Mouse (Mus musculus): Measurements from ENCODE around the gene Prrc2c. TPM values are rescaled to one million over a fixed set of nuclear protein-coding genes. Genes with fewer than 3 reads are reported as not detected.
"Not testable (repeated sequence)": the region's sequence is repeated elsewhere in the genome, so short reads cannot be mapped to it uniquely, and the experiment has no call there.

Gene Prrc2c
- total and polyA plus RNA-seq, 2 experiments from 2014 or later: 58.9 to 133 TPM

GRCm38 (mm10) chr1:162638535-162638934 is 101.8 kb downstream of the Prrc2c start:
- Histone ChIP-seq H3K36me3 (ENCODE audit: insufficient read depth, low read length) (no peaks in the 10 kb centered on the region), H3K4me3 (ENCODE audit: low read length) (no peak overlapping the region), H3K27ac (no peak overlapping the region), H3K9me3 (ENCODE audit: low read length) (0 out of 2 replicates have a peak, but pooled peaks cover 2% of the 10 kb centered on the region), H3K27me3 (ENCODE audit: insufficient read depth, low read length) (no peaks in the 10 kb centered on the region), H3K4me2 (ENCODE audit: low read depth, low read length) (no peak overlapping the region), H3K4me1 (ENCODE audit: insufficient read depth, low read length) (no peaks in the 10 kb centered on the region), H3K9ac (replicated peaks; ENCODE audit: low read length) (no peak overlapping the region)
- no peak for ATAC-seq
- 86% methylated on average over 4 of the region's 4 CpGs for WGBS
- TF ChIP-seq CTCF (IDR thresholded peaks at IDR 0.05; ENCODE audit: low read depth): no peak
- DNase-seq (ENCODE audit: low spot score): no peak

- DNase-seq (ENCODE audit: low spot score): no peak
- Histone ChIP-seq H3K27ac (no peak overlapping the region), H3K9ac (replicated peaks; ENCODE audit: low read length) (no peak overlapping the region), H3K4me2 (ENCODE audit: low read depth, low read length) (no peak overlapping the region), H3K36me3 (ENCODE audit: insufficient read depth, low read length) (no peaks in the 10 kb centered on the region), H3K27me3 (ENCODE audit: insufficient read depth, low read length) (no peaks in the 10 kb centered on the region), H3K4me1 (ENCODE audit: insufficient read depth, low read length) (no peaks in the 10 kb centered on the region), H3K4me3 (ENCODE audit: low read length) (no peak overlapping the region), H3K9me3 (ENCODE audit: low read length) (0 out of 2 replicates have a peak, but pooled peaks cover 2% of the 10 kb centered on the region)
- ATAC-seq: no peak
- TF ChIP-seq CTCF (IDR thresholded peaks at IDR 0.05; ENCODE audit: low read depth): no peak
- 65% methylated on average over 3 of the region's 3 CpGs for WGBS
Observed at GRCm38 (mm10) chr1:162636516-162636915, 103.8 kb downstream of the Prrc2c start.

- 75% methylated on average over 1 of the region's 1 CpGs for whole genome bisulfite sequencing
- H3K4me1 ChIP-seq (ENCODE audit: insufficient read depth, low read length); H3K4me2 ChIP-seq (ENCODE audit: low read depth, low read length); H3K27ac ChIP-seq; H3K9me3 ChIP-seq (ENCODE audit: low read length); ATAC-seq; DNase-seq (ENCODE audit: low spot score); H3K9ac ChIP-seq (replicated peaks; ENCODE audit: low read length); H3K36me3 ChIP-seq (ENCODE audit: insufficient read depth, low read length); H3K27me3 ChIP-seq (ENCODE audit: insufficient read depth, low read length); H3K4me3 ChIP-seq (ENCODE audit: low read length): not testable (repeated sequence)
Observed at GRCm38 (mm10) chr1:162635291-162635931, 104.9 kb downstream of the Prrc2c start.

DNA sequence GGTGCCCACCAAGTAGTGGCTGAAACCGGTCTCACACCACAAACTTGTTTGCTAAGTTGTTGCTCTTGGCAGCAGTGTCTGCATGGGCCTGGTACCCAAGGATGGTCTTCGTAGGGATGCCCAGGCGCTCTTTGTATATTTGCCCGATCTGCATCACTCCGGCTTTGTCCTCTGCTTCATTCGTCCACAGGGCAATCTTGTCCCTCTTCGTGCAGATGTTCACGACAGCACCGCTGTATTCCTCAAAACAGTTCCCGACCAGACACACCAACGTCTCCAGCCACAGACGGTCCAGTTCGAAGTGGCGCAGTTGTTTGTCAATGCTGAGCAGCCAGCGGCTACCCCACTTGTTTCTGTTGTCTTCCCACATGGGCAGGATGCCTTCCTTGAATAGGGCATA is 112.0 kb downstream of the Prrc2c start:
- 93% methylated on average over 15 of the region's 15 CpGs for WGBS
- not testable (repeated sequence) for H3K4me2 ChIP-seq (ENCODE audit: low read depth, low read length); H3K9ac ChIP-seq (replicated peaks; ENCODE audit: low read length); H3K9me3 ChIP-seq (ENCODE audit: low read length); H3K4me3 ChIP-seq (ENCODE audit: low read length); H3K27me3 ChIP-seq (ENCODE audit: insufficient read depth, low read length); H3K36me3 ChIP-seq (ENCODE audit: insufficient read depth, low read length); H3K27ac ChIP-seq; H3K4me1 ChIP-seq (ENCODE audit: insufficient read depth, low read length); ATAC-seq; DNase-seq (ENCODE audit: low spot score)

DNA sequence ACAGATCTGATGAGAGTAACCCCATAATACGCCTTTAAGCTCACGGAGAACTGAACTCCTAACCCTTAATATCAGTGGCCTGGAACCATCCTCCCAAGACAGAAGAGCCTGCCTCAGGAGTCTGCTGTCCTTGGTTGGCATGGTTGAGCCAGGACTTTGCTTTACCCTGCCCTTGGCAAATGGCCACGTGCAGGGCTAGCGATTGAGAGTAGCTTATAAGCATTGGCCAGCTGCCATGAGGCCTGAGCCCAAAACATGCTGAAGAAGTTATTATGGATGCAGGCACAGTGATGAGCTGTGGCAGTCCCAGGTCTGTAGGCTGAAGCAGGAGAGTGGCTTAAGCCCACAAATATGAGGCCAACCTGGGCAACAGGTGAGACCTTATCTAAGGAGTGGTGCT is 112.5 kb downstream of the Prrc2c start:
- not testable (repeated sequence) for DNase-seq (ENCODE audit: low spot score); H3K9ac ChIP-seq (replicated peaks; ENCODE audit: low read length); H3K9me3 ChIP-seq (ENCODE audit: low read length); H3K36me3 ChIP-seq (ENCODE audit: insufficient read depth, low read length); H3K27me3 ChIP-seq (ENCODE audit: insufficient read depth, low read length); ATAC-seq; H3K4me2 ChIP-seq (ENCODE audit: low read depth, low read length); H3K4me1 ChIP-seq (ENCODE audit: insufficient read depth, low read length); H3K4me3 ChIP-seq (ENCODE audit: low read length); H3K27ac ChIP-seq
- 70% methylated on average over 4 of the region's 4 CpGs for WGBS

- H3K4me2 ChIP-seq (ENCODE audit: low read depth, low read length): no peak overlapping the region
- H3K4me3 ChIP-seq (ENCODE audit: low read length): no peak overlapping the region
- no peaks in the 10 kb centered on the region for H3K27me3 ChIP-seq (ENCODE audit: insufficient read depth, low read length)
- no peak overlapping the region for H3K27ac ChIP-seq
- TF ChIP-seq CTCF (IDR thresholded peaks at IDR 0.05; ENCODE audit: low read depth): peak; percentile 29; the same call in 1 of the 2 replicates
- ATAC-seq (peak; percentile 57), DNase-seq (ENCODE audit: low spot score) (peak; percentile 70)
- H3K36me3 ChIP-seq (ENCODE audit: insufficient read depth, low read length): no peaks in the 10 kb centered on the region
- no peak overlapping the region for H3K9ac ChIP-seq (replicated peaks; ENCODE audit: low read length)
- H3K9me3 ChIP-seq (ENCODE audit: low read length): no peaks in the 10 kb centered on the region
- 36% methylated on average over 7 of the region's 7 CpGs for WGBS
- no peaks in the 10 kb centered on the region for H3K4me1 ChIP-seq (ENCODE audit: insufficient read depth, low read length)
Observed at GRCm38 (mm10) chr1:162625229-162625628, 115.1 kb downstream of the Prrc2c start.

DNA sequence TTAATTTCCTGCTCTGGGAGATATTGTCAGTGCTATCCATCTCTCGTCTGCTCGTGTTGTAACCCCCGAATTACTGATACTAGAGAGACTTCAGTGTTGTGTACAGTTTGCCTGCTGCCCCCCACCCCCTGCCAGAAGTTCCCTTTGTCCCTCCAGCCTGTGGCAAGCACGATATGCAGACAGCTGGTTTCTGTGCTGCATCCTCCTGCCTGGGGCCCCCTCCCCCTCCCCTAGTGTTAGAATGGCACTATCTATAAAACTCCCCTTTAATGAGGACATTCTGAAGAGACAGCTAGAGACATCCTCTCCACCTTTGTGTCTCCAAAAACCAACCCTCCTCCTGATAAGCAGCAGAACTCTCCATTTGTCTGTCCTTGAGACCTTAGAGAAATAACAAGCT is 116.5 kb downstream of the Prrc2c start:
- ATAC-seq (peak; percentile 37; the same call in 1 of the 2 replicates), DNase-seq (ENCODE audit: low spot score) (no peak)
- Histone ChIP-seq H3K9ac (replicated peaks; ENCODE audit: low read length) (no peak overlapping the region), H3K27ac (no peak overlapping the region), H3K4me1 (ENCODE audit: insufficient read depth, low read length) (no peaks in the 10 kb centered on the region), H3K27me3 (ENCODE audit: insufficient read depth, low read length) (no peaks in the 10 kb centered on the region), H3K9me3 (ENCODE audit: low read length) (no peaks in the 10 kb centered on the region), H3K4me3 (ENCODE audit: low read length) (no peak overlapping the region), H3K4me2 (ENCODE audit: low read depth, low read length) (no peak overlapping the region), H3K36me3 (ENCODE audit: insufficient read depth, low read length) (no peaks in the 10 kb centered on the region)
- 22% methylated on average over 4 of the region's 4 CpGs for WGBS
- no peak for TF ChIP-seq CTCF (IDR thresholded peaks at IDR 0.05; ENCODE audit: low read depth)

Small RNA genes within 50 kb of the gene (microRNA-seq; reads per million reads assigned to microRNA genes)
- gene Gm27616: 0 to 0.35 reads per million in 2 experiments

Other genes starting within 250 kb of the Prrc2c start
- 7.6 and 9.7 TPM in 2 replicates for gene Mettl13, start 192.0 kb downstream of the Prrc2c start, total RNA-seq (2014; rRNA removed)
- 11.1 and 12.4 TPM in 2 replicates for gene Mettl13, start 192.0 kb downstream of the Prrc2c start, polyA plus RNA-seq (2015; fragmentation: Nextera tagmentation; extraction: Ambion mirVana)
- gene Vamp4, start 170.0 kb downstream of the Prrc2c start, total RNA-seq (2014; rRNA removed): 23.6 and 24.7 TPM in 2 replicates
- gene Vamp4, start 170.0 kb downstream of the Prrc2c start, polyA plus RNA-seq (2015; fragmentation: Nextera tagmentation; extraction: Ambion mirVana): 77.7 and 78.2 TPM in 2 replicates
- 0.11 and 0.68 TPM in 2 replicates for gene Myoc, start 101.4 kb downstream of the Prrc2c start, total RNA-seq (2014; rRNA removed)
- 0.53 and 0.71 TPM in 2 replicates for gene Myoc, start 101.4 kb downstream of the Prrc2c start, polyA plus RNA-seq (2015; fragmentation: Nextera tagmentation; extraction: Ambion mirVana)
- gene Myocos, start 82.3 kb downstream of the Prrc2c start, total RNA-seq (2014; rRNA removed): not detected in 2 replicates
- not detected in 2 replicates for gene Myocos, start 82.3 kb downstream of the Prrc2c start, polyA plus RNA-seq (2015; fragmentation: Nextera tagmentation; extraction: Ambion mirVana)
- gene Fmo4, start 73.4 kb upstream of the Prrc2c start, total RNA-seq (2014; rRNA removed): 0.52 and 0.90 TPM in 2 replicates
- 0.96 and 1.1 TPM in 2 replicates for gene Fmo4, start 73.4 kb upstream of the Prrc2c start, polyA plus RNA-seq (2015; fragmentation: Nextera tagmentation; extraction: Ambion mirVana)
- 45.3 and 48.8 TPM in 2 replicates for gene Fmo1, start 126.1 kb upstream of the Prrc2c start, total RNA-seq (2014; rRNA removed)
- gene Fmo1, start 126.1 kb upstream of the Prrc2c start, polyA plus RNA-seq (2015; fragmentation: Nextera tagmentation; extraction: Ambion mirVana): 33.2 and 36.8 TPM in 2 replicates
- 0.14 and 1.1 TPM in 2 replicates for gene Fmo2, start 158.2 kb upstream of the Prrc2c start, total RNA-seq (2014; rRNA removed)
- 0.44 and 0.68 TPM in 2 replicates for gene Fmo2, start 158.2 kb upstream of the Prrc2c start, polyA plus RNA-seq (2015; fragmentation: Nextera tagmentation; extraction: Ambion mirVana)
- gene Fmo6, start 197.0 kb upstream of the Prrc2c start, total RNA-seq (2014; rRNA removed): not detected in 2 replicates
- gene Fmo6, start 197.0 kb upstream of the Prrc2c start, polyA plus RNA-seq (2015; fragmentation: Nextera tagmentation; extraction: Ambion mirVana): not detected in 2 replicates
- gene Fmo3, start 244.0 kb upstream of the Prrc2c start, total RNA-seq (2014; rRNA removed): not detected in 2 replicates
- gene Fmo3, start 244.0 kb upstream of the Prrc2c start, polyA plus RNA-seq (2015; fragmentation: Nextera tagmentation; extraction: Ambion mirVana): not detected in 2 replicates

All from hindbrain, postnatal 0 days (tissue).